8 mouse cellular contexts compared by ENCODE assay signal in genomic region chr3:38888111-38888510, GRCm38 (mm10). TPM values are rescaled to one million over a fixed set of nuclear protein-coding genes. Genes with fewer than 3 reads are reported as not detected.
DNase-seq lines count a peak whose midpoint lies in the region; ATAC-seq and TF ChIP-seq lines count a peak whose summit lies in the region.

No protein-coding gene starts in this region.

- H3K27ac ChIP-seq in bone marrow macrophage, adult 2 months (ENCODE audit: insufficient read depth, low read depth, low read length) = no peak overlapping the region
- no peak overlapping the region for H3K27ac ChIP-seq in forebrain, embryonic 12.5 days
- no peak overlapping the region for H3K27ac ChIP-seq in heart, embryonic 16.5 days (ENCODE audit: low read length)
- H3K27ac ChIP-seq in liver, embryonic 15.5 days (replicated peaks) = no peak overlapping the region
- H3K27ac ChIP-seq in neural tube, embryonic 14.5 days (ENCODE audit: low read depth, low read length) = peak overlapping the region; percentile 95

- peak overlapping the region; percentile 89 for H3K9ac ChIP-seq in forebrain, embryonic 12.5 days
- H3K9ac ChIP-seq in heart, embryonic 16.5 days (ENCODE audit: low read length) = peak overlapping the region; percentile 83
- no peak overlapping the region for H3K9ac ChIP-seq in liver, embryonic 15.5 days
- peak overlapping the region; percentile 94 for H3K9ac ChIP-seq in neural tube, embryonic 14.5 days (replicated peaks; ENCODE audit: low read depth, low read length)

- H3K9me3 ChIP-seq in E14TG2a.4 (ENCODE audit: low read length) = no peaks in the 10 kb centered on the region
- H3K9me3 ChIP-seq in forebrain, embryonic 12.5 days = no peaks in the 10 kb centered on the region; the same call in 1 of the 2 replicates
- no peaks in the 10 kb centered on the region for H3K9me3 ChIP-seq in heart, embryonic 16.5 days (replicated peaks; ENCODE audit: control insufficient read depth, low read length)
- H3K9me3 ChIP-seq in liver, embryonic 15.5 days (replicated peaks) = no peaks in the 10 kb centered on the region
- H3K9me3 ChIP-seq in neural tube, embryonic 14.5 days (ENCODE audit: control insufficient read depth, low read length) = no peaks in the 10 kb centered on the region

- no peaks in the 10 kb centered on the region for H3K36me3 ChIP-seq in E14TG2a.4 (ENCODE audit: insufficient read depth, low read length)
- peaks cover 38% of the 10 kb centered on the region for H3K36me3 ChIP-seq in forebrain, embryonic 12.5 days (replicated peaks)
- peaks cover 18% of the 10 kb centered on the region for H3K36me3 ChIP-seq in heart, embryonic 16.5 days (ENCODE audit: control insufficient read depth, insufficient read depth)
- no peaks in the 10 kb centered on the region for H3K36me3 ChIP-seq in liver, embryonic 15.5 days (replicated peaks)
- H3K36me3 ChIP-seq in neural tube, embryonic 14.5 days (ENCODE audit: control insufficient read depth, insufficient read depth, low read length) = peaks cover 15% of the 10 kb centered on the region; the same call in 1 of the 2 replicates

- TF ChIP-seq POLR2A in bone marrow macrophage, adult 2 months (IDR thresholded peaks at IDR 0.05; ENCODE audit: borderline replicate concordance, low read depth, low read length) = no peak

- peaks cover 30% of the 10 kb centered on the region for H3K4me1 ChIP-seq in E14TG2a.4 (replicated peaks; ENCODE audit: low read depth, low read length)
- H3K4me1 ChIP-seq in bone marrow macrophage, adult 2 months (ENCODE audit: control insufficient read depth, insufficient read depth, low read length) = peaks cover 3% of the 10 kb centered on the region; the same call in 1 of the 2 replicates
- peaks cover 50% of the 10 kb centered on the region for H3K4me1 ChIP-seq in forebrain, embryonic 12.5 days
- H3K4me1 ChIP-seq in heart, embryonic 16.5 days (ENCODE audit: control insufficient read depth, insufficient read depth, low read length) = peaks cover 22% of the 10 kb centered on the region
- peaks cover 8% of the 10 kb centered on the region; the same call in 1 of the 2 replicates for H3K4me1 ChIP-seq in liver, embryonic 15.5 days (replicated peaks)
- H3K4me1 ChIP-seq in neural tube, embryonic 14.5 days (ENCODE audit: control insufficient read depth, insufficient read depth, low read length) = peaks cover 26% of the 10 kb centered on the region; the same call in 1 of the 2 replicates

- TF ChIP-seq CTCF in E14TG2a.4 (conservative IDR thresholded peaks at IDR 0.05; ENCODE audit: low read length) = peak; percentile 52
- peak; percentile 20; the same call in 1 of the 2 replicates for TF ChIP-seq CTCF in bone marrow macrophage, adult 2 months (IDR thresholded peaks at IDR 0.05; ENCODE audit: low read depth, low read length)

- peaks cover 64% of the 10 kb centered on the region for H3K27me3 ChIP-seq in E14TG2a.4 (ENCODE audit: insufficient read depth, low read length)
- H3K27me3 ChIP-seq in forebrain, embryonic 12.5 days = no peaks in the 10 kb centered on the region
- no peaks in the 10 kb centered on the region; the same call in 1 of the 2 replicates for H3K27me3 ChIP-seq in heart, embryonic 16.5 days (ENCODE audit: control insufficient read depth, insufficient read depth, low read length)
- H3K27me3 ChIP-seq in liver, embryonic 15.5 days = peaks cover 52% of the 10 kb centered on the region
- H3K27me3 ChIP-seq in neural tube, embryonic 14.5 days (ENCODE audit: control insufficient read depth, insufficient read depth, low read length) = no peaks in the 10 kb centered on the region

- H3K4me3 ChIP-seq in E14TG2a.4 (replicated peaks; ENCODE audit: low read length) = peak overlapping the region; percentile 83
- H3K4me3 ChIP-seq in bone marrow macrophage, adult 2 months (ENCODE audit: insufficient read depth, low read length) = 0 out of 2 replicates have a peak overlapping the region, but pooled peaks have one; percentile 3
- H3K4me3 ChIP-seq in forebrain, embryonic 12.5 days (replicated peaks) = peak overlapping the region; percentile 79
- H3K4me3 ChIP-seq in heart, embryonic 16.5 days (ENCODE audit: low read length) = peak overlapping the region; percentile 88
- peak overlapping the region; percentile 56 for H3K4me3 ChIP-seq in liver, embryonic 15.5 days (replicated peaks)
- peak overlapping the region; percentile 97 for H3K4me3 ChIP-seq in neural tube, embryonic 14.5 days (ENCODE audit: low read depth, low read length)

- 12% methylated on average over 24 of the region's 24 CpGs for WGBS in forebrain, embryonic 12.5 days
- 12% methylated on average over 24 of the region's 24 CpGs for WGBS in heart, embryonic 16.5 days
- WGBS in liver, embryonic 15.5 days (ENCODE audit: insufficient replicate concordance) = 14% methylated on average over 24 of the region's 24 CpGs
- WGBS in neural tube, embryonic 14.5 days = 9% methylated on average over 24 of the region's 24 CpGs

- peak; percentile 62 to 78 for DNase-seq in kidney, postnatal 25 days
- peak; percentile 28 to 45 for DNase-seq in urinary bladder, postnatal 36 days (ENCODE audit: low spot score in 2 of 2)

- peak overlapping the region; percentile 98 for H3K4me2 ChIP-seq in forebrain, embryonic 12.5 days
- H3K4me2 ChIP-seq in heart, embryonic 16.5 days (ENCODE audit: low read depth, low read length) = peak overlapping the region; percentile 90
- peak overlapping the region; percentile 70 for H3K4me2 ChIP-seq in liver, embryonic 15.5 days
- H3K4me2 ChIP-seq in neural tube, embryonic 14.5 days (ENCODE audit: low read depth, low read length) = peak overlapping the region; percentile 80

- no peak for ATAC-seq in forebrain, embryonic 12.5 days (ENCODE audit: low FRiP score)
- ATAC-seq in heart, embryonic 16.5 days (replicated peaks; ENCODE audit: extremely low read depth, insufficient read depth, low FRiP score) = no peak
- ATAC-seq in liver, embryonic 15.5 days (ENCODE audit: insufficient read depth) = no peak
- ATAC-seq in neural tube, embryonic 14.5 days (ENCODE audit: low read depth) = peak; percentile 2; the same call in 1 of the 2 replicates

RNA-seq across cellular contexts. Expression of gene Fat4, which starts 1.4 kb away (rescaled TPM):
- polyA plus RNA-seq in bone marrow macrophage, adult 2 months (2012; ENCODE audit: insufficient read depth, insufficient read length, missing spikeins) = 0.13 and 0.24 TPM in 2 replicates
- polyA plus RNA-seq in forebrain, embryonic 12.5 days (2016; fragmentation: Nextera tagmentation; extraction: Ambion mirVana) = 14.2 and 15.6 TPM in 2 replicates
- 2.0 and 2.1 TPM in 2 replicates for polyA plus RNA-seq in heart, embryonic 16.5 days (2015; fragmentation: Nextera tagmentation; extraction: Ambion mirVana)
- 0.16 TPM in 2 replicates for polyA plus RNA-seq in liver, embryonic 15.5 days (2015; fragmentation: Nextera tagmentation; extraction: Ambion mirVana)
- polyA plus RNA-seq in neural tube, embryonic 14.5 days (2014; fragmentation: Nextera tagmentation; extraction: Ambion mirVana) = 27.8 and 31.1 TPM in 2 replicates

Comparison
In these comparisons a context has a peak if more than half of its experiments do, and no peak if none do; other contexts are left out.
1. H3K4me3 ChIP-seq: peak in every context shown above with its lines; median percentile 97 in neural tube, embryonic 14.5 days; 88 in heart, embryonic 16.5 days; 83 in E14TG2a.4; 79 in forebrain, embryonic 12.5 days; 56 in liver, embryonic 15.5 days; 3 in bone marrow macrophage, adult 2 months.